Mouse (Mus musculus): ENCODE measurements at regions not wholly inside any gene's neighbourhood (a gene's known extent, or its start where the extent isn't known, plus 50 kb on each side); places are given as distances from the start of the nearest gene placed in this dataset.

GRCm38 (mm10) chr13:72977213-72977612 lies 283.1 kb upstream of the Irx4 start:
- Histone ChIP-seq H3K27me3 (replicated peaks; ENCODE audit: control insufficient read depth, insufficient read depth, low read length) (no peaks in the 10 kb centered on the region), H3K36me3 (ENCODE audit: control insufficient read depth, insufficient read depth) (no peaks in the 10 kb centered on the region), H3K9me3 (ENCODE audit: control insufficient read depth) (no peaks in the 10 kb centered on the region), H3K4me3 (ENCODE audit: low read depth, low read length) (no peak overlapping the region), H3K27ac (ENCODE audit: low read depth, low read length) (no peak overlapping the region), H3K4me1 (replicated peaks; ENCODE audit: control insufficient read depth, insufficient read depth, low read length) (no peaks in the 10 kb centered on the region), H3K4me2 (replicated peaks; ENCODE audit: low read depth) (no peak overlapping the region), H3K9ac (ENCODE audit: low read depth, low read length) (no peak overlapping the region)
- no peak for ATAC-seq
- 58% methylated on average over 6 of the region's 6 CpGs for WGBS
- TF ChIP-seq CTCF (IDR thresholded peaks at IDR 0.05; ENCODE audit: low read depth): no peak

GRCm38 (mm10) chr13:72977971-72978370 lies 282.3 kb upstream of the Irx4 start:
- H3K4me3 ChIP-seq (ENCODE audit: low read depth, low read length): no peak overlapping the region
- H3K4me2 ChIP-seq (replicated peaks; ENCODE audit: low read depth): no peak overlapping the region
- 68% methylated on average over 3 of the region's 3 CpGs for WGBS
- TF ChIP-seq CTCF (IDR thresholded peaks at IDR 0.05; ENCODE audit: low read depth): no peak
- no peak for ATAC-seq
- no peaks in the 10 kb centered on the region for H3K27me3 ChIP-seq (replicated peaks; ENCODE audit: control insufficient read depth, insufficient read depth, low read length)
- no peaks in the 10 kb centered on the region for H3K4me1 ChIP-seq (replicated peaks; ENCODE audit: control insufficient read depth, insufficient read depth, low read length)
- no peaks in the 10 kb centered on the region for H3K36me3 ChIP-seq (ENCODE audit: control insufficient read depth, insufficient read depth)
- no peaks in the 10 kb centered on the region for H3K9me3 ChIP-seq (ENCODE audit: control insufficient read depth)
- H3K9ac ChIP-seq (ENCODE audit: low read depth, low read length): no peak overlapping the region
- no peak overlapping the region for H3K27ac ChIP-seq (ENCODE audit: low read depth, low read length)

- Histone ChIP-seq H3K36me3 (ENCODE audit: control insufficient read depth, insufficient read depth) (no peaks in the 10 kb centered on the region), H3K4me2 (replicated peaks; ENCODE audit: low read depth) (no peak overlapping the region), H3K9me3 (ENCODE audit: control insufficient read depth) (no peaks in the 10 kb centered on the region), H3K4me3 (ENCODE audit: low read depth, low read length) (no peak overlapping the region), H3K27ac (ENCODE audit: low read depth, low read length) (no peak overlapping the region), H3K9ac (ENCODE audit: low read depth, low read length) (no peak overlapping the region), H3K27me3 (replicated peaks; ENCODE audit: control insufficient read depth, insufficient read depth, low read length) (no peaks in the 10 kb centered on the region), H3K4me1 (replicated peaks; ENCODE audit: control insufficient read depth, insufficient read depth, low read length) (no peaks in the 10 kb centered on the region)
- ATAC-seq: no peak
- peak; percentile 18; the same call in 1 of the 2 replicates for TF ChIP-seq CTCF (IDR thresholded peaks at IDR 0.05; ENCODE audit: low read depth)
These were observed 281.3 kb upstream of the Irx4 start for GRCm38 (mm10) chr13:72978966-72979365.

GRCm38 (mm10) chr13:72992589-72993409 lies 267.5 kb upstream of the Irx4 start:
- WGBS: 51% methylated on average over 17 of the region's 17 CpGs
- no peak for ATAC-seq
- TF ChIP-seq CTCF (IDR thresholded peaks at IDR 0.05; ENCODE audit: low read depth): no peak

GRCm38 (mm10) chr13:72993410-72993858 lies 266.8 kb upstream of the Irx4 start:
- Histone ChIP-seq H3K36me3 (ENCODE audit: control insufficient read depth, insufficient read depth) (no peaks in the 10 kb centered on the region), H3K4me3 (ENCODE audit: low read depth, low read length) (no peak overlapping the region), H3K4me2 (replicated peaks; ENCODE audit: low read depth) (no peak overlapping the region), H3K4me1 (replicated peaks; ENCODE audit: control insufficient read depth, insufficient read depth, low read length) (no peaks in the 10 kb centered on the region), H3K27me3 (replicated peaks; ENCODE audit: control insufficient read depth, insufficient read depth, low read length) (no peaks in the 10 kb centered on the region), H3K27ac (ENCODE audit: low read depth, low read length) (no peak overlapping the region), H3K9me3 (ENCODE audit: control insufficient read depth) (no peaks in the 10 kb centered on the region), H3K9ac (ENCODE audit: low read depth, low read length) (no peak overlapping the region)
- no peak for TF ChIP-seq CTCF (IDR thresholded peaks at IDR 0.05; ENCODE audit: low read depth)
- no peak for ATAC-seq
- WGBS: 78% methylated on average over 3 of the region's 3 CpGs

More at GRCm38 (mm10) chr13:72992589-72993409, 267.5 kb upstream of the Irx4 start:
- no peak overlapping the region for H3K9ac ChIP-seq (ENCODE audit: low read depth, low read length)
- no peaks in the 10 kb centered on the region for H3K4me1 ChIP-seq (replicated peaks; ENCODE audit: control insufficient read depth, insufficient read depth, low read length)
- no peak overlapping the region for H3K4me2 ChIP-seq (replicated peaks; ENCODE audit: low read depth)
- H3K4me3 ChIP-seq (ENCODE audit: low read depth, low read length): no peak overlapping the region
- no peaks in the 10 kb centered on the region for H3K9me3 ChIP-seq (ENCODE audit: control insufficient read depth)
- no peaks in the 10 kb centered on the region for H3K27me3 ChIP-seq (replicated peaks; ENCODE audit: control insufficient read depth, insufficient read depth, low read length)
- no peaks in the 10 kb centered on the region for H3K36me3 ChIP-seq (ENCODE audit: control insufficient read depth, insufficient read depth)
- H3K27ac ChIP-seq (ENCODE audit: low read depth, low read length): no peak overlapping the region

GRCm38 (mm10) chr13:72994538-72994937 lies 265.7 kb upstream of the Irx4 start:
- no peaks in the 10 kb centered on the region for H3K4me1 ChIP-seq (replicated peaks; ENCODE audit: control insufficient read depth, insufficient read depth, low read length)
- H3K4me3 ChIP-seq (ENCODE audit: low read depth, low read length): no peak overlapping the region

More at GRCm38 (mm10) chr13:72994538-72994937, 265.7 kb upstream of the Irx4 start:
- TF ChIP-seq CTCF (IDR thresholded peaks at IDR 0.05; ENCODE audit: low read depth): no peak
- Histone ChIP-seq H3K27ac (ENCODE audit: low read depth, low read length) (no peak overlapping the region), H3K36me3 (ENCODE audit: control insufficient read depth, insufficient read depth) (no peaks in the 10 kb centered on the region), H3K9me3 (ENCODE audit: control insufficient read depth) (no peaks in the 10 kb centered on the region), H3K9ac (ENCODE audit: low read depth, low read length) (no peak overlapping the region), H3K4me2 (replicated peaks; ENCODE audit: low read depth) (no peak overlapping the region), H3K27me3 (replicated peaks; ENCODE audit: control insufficient read depth, insufficient read depth, low read length) (no peaks in the 10 kb centered on the region)
- no peak for ATAC-seq

Data from intestine, postnatal 0 days (tissue).